Mouse (Mus musculus): ENCODE measurements around the gene 4933417A18Rik.

DNA sequence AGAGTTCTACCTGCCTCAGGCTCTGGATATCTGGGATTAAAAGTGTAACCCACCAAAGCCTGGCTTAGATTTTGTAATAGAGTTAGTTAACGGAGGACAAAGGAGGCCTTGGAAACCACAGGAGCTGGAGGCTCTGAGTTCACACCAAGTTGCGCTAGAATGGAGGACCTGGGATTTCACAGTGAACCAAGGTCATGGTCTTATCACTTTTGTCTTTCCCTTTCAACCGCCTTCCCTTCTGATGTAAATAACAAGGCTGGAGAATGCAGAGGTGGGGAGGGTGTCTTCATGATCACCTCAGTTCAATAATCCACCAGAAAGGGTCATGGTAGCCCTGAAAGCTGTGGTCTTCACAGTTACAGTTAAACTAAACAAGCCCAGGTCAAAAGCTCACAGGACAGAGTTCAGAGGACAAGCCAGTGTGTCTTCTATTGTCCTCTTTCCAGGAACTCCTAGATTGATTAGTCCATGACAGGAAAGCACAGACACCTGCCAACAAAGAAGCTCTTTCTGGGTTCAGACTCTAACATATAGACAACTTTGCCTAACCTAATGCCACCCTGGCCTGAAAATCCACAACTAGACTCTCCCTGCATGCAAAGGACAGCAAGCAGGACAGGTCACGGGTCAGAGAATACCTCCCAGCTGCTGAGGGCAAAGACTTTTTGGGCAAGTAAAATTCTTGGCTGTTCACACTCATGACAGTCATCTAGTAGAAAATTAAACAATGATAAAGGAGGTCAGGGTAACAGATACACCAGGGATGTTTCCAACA, 37.0 kb downstream of the 4933417A18Rik start:
- TF ChIP-seq CTCF (IDR thresholded peaks at IDR 0.05; ENCODE audit: low read depth, low read length) (no peak), POLR2AphosphoS5 (IDR thresholded peaks at IDR 0.05; ENCODE audit: insufficient replicate concordance, low read depth, low read length) (no peak), TAL1 (conservative IDR thresholded peaks at IDR 0.05; ENCODE audit: low read depth, low read length) (no peak), GATA1 (IDR thresholded peaks at IDR 0.05; ENCODE audit: borderline replicate concordance, low read length) (no peak), GATA2 (IDR thresholded peaks at IDR 0.05; ENCODE audit: borderline replicate concordance, low read depth, low read length) (no peak)

Data from G1E (cell line).